Mouse (Mus musculus): ENCODE results near the gene Eif3i. TPM values are rescaled to one million over a fixed set of nuclear protein-coding genes. Genes with fewer than 3 reads are reported as not detected.

The Eif3i gene
- total and polyA plus RNA-seq, 2 experiments from 2014 or later: 213 to 282 TPM

GRCm38 (mm10) chr4:129584370-129584769, 16.1 kb downstream of the Eif3i start:
- no peak overlapping the region for H3K9ac ChIP-seq (replicated peaks; ENCODE audit: low read length, poor library complexity, severe bottlenecking)
- no peak for TF ChIP-seq CTCF (IDR thresholded peaks at IDR 0.05)
- H3K9me3 ChIP-seq (ENCODE audit: low read length): no peaks in the 10 kb centered on the region
- H3K4me2 ChIP-seq (ENCODE audit: low read depth, low read length, poor library complexity, severe bottlenecking): peak overlapping the region; percentile 54; the same call in 1 of the 2 replicates
- DNase-seq (ENCODE audit: low spot score) (no peak), ATAC-seq (ENCODE audit: low FRiP score) (no peak)
- no peak overlapping the region for H3K27ac ChIP-seq (ENCODE audit: low read depth, low read length)
- H3K4me3 ChIP-seq (ENCODE audit: low read depth, low read length): no peak overlapping the region
- WGBS: 90% methylated on average over 1 of the region's 1 CpGs
- no peaks in the 10 kb centered on the region for H3K36me3 ChIP-seq (ENCODE audit: insufficient read depth, low read length)
- H3K27me3 ChIP-seq (ENCODE audit: insufficient read depth, low read length): no peaks in the 10 kb centered on the region
- H3K4me1 ChIP-seq (ENCODE audit: insufficient read depth, low read length): peaks cover 4% of the 10 kb centered on the region; the same call in 1 of the 2 replicates

- H3K27ac ChIP-seq (ENCODE audit: low read depth, low read length): no peak overlapping the region
- H3K9me3 ChIP-seq (ENCODE audit: low read length): no peaks in the 10 kb centered on the region
- ATAC-seq (ENCODE audit: low FRiP score) (no peak), DNase-seq (ENCODE audit: low spot score) (no peak)
- no peak overlapping the region for H3K4me3 ChIP-seq (ENCODE audit: low read depth, low read length)
- H3K4me2 ChIP-seq (ENCODE audit: low read depth, low read length, poor library complexity, severe bottlenecking): no peak overlapping the region
- peaks cover 4% of the 10 kb centered on the region; the same call in 1 of the 2 replicates for H3K4me1 ChIP-seq (ENCODE audit: insufficient read depth, low read length)
- WGBS: 76% methylated on average over 1 of the region's 1 CpGs
- H3K27me3 ChIP-seq (ENCODE audit: insufficient read depth, low read length): no peaks in the 10 kb centered on the region; the same call in 1 of the 2 replicates
- TF ChIP-seq CTCF (IDR thresholded peaks at IDR 0.05): no peak
- H3K9ac ChIP-seq (replicated peaks; ENCODE audit: low read length, poor library complexity, severe bottlenecking): no peak overlapping the region
- no peaks in the 10 kb centered on the region for H3K36me3 ChIP-seq (ENCODE audit: insufficient read depth, low read length)
These were observed 18.2 kb downstream of the Eif3i start for GRCm38 (mm10) chr4:129582251-129582650.

- no peak overlapping the region for H3K4me2 ChIP-seq (ENCODE audit: low read depth, low read length, poor library complexity, severe bottlenecking)
- no peaks in the 10 kb centered on the region for H3K36me3 ChIP-seq (ENCODE audit: insufficient read depth, low read length)
- peak; percentile 50 for DNase-seq (ENCODE audit: low spot score)
- TF ChIP-seq CTCF (IDR thresholded peaks at IDR 0.05): no peak
- 77% methylated on average over 7 of the region's 7 CpGs for WGBS
- no peak for ATAC-seq (ENCODE audit: low FRiP score)
- no peak overlapping the region for H3K27ac ChIP-seq (ENCODE audit: low read depth, low read length)
- H3K4me3 ChIP-seq (ENCODE audit: low read depth, low read length): no peak overlapping the region
- no peaks in the 10 kb centered on the region for H3K9me3 ChIP-seq (ENCODE audit: low read length)
- H3K9ac ChIP-seq (replicated peaks; ENCODE audit: low read length, poor library complexity, severe bottlenecking): no peak overlapping the region
- peaks cover 7% of the 10 kb centered on the region; the same call in 1 of the 2 replicates for H3K4me1 ChIP-seq (ENCODE audit: insufficient read depth, low read length)
- no peaks in the 10 kb centered on the region; the same call in 1 of the 2 replicates for H3K27me3 ChIP-seq (ENCODE audit: insufficient read depth, low read length)
These were observed 20.1 kb downstream of the Eif3i start for GRCm38 (mm10) chr4:129580347-129580746.

DNA sequence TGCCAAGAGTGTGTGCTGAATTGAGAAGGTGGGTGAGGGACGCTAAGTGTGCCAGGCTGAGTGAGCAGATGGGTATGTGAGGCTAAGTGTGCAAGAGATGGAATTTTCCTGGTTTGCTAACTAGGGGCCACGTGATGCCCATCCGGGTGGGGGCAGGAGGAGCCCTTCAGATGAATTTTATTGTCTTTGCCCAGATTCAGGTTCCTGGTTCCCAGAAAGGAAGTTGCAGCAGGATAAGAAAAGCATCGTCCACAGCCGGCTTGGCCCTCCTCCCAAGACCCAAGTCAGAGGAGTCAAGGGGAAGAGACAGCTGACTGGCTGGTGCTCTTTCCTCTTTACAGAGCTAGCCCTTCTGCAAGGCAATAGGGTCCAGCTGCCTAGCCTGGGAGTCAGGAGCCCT, 22.0 kb downstream of the Eif3i start, which contains the start of gene Fam167b:
Gene Fam167b, minus strand, starts transcription at position 84 of the 400 bp plus-strand sequence.
- no peak for DNase-seq (ENCODE audit: low spot score)
- Histone ChIP-seq H3K4me3 (ENCODE audit: low read depth, low read length) (no peak within 1 kb of the TSS), H3K27me3 (ENCODE audit: insufficient read depth, low read length) (no peaks in the 10 kb centered on the region; the same call in 1 of the 2 replicates), H3K4me2 (ENCODE audit: low read depth, low read length, poor library complexity, severe bottlenecking) (no peak within 1 kb of the TSS), H3K9ac (replicated peaks; ENCODE audit: low read length, poor library complexity, severe bottlenecking) (no peak within 1 kb of the TSS), H3K4me1 (ENCODE audit: insufficient read depth, low read length) (0 out of 2 replicates have a peak, but pooled peaks cover 3% of the 10 kb centered on the region), H3K36me3 (ENCODE audit: insufficient read depth, low read length) (no peaks in the 10 kb centered on the region), H3K27ac (ENCODE audit: low read depth, low read length) (no peak within 1 kb of the TSS), H3K9me3 (ENCODE audit: low read length) (no peaks in the 10 kb centered on the region)
- no peak for TF ChIP-seq CTCF (IDR thresholded peaks at IDR 0.05)
- no peak for ATAC-seq (ENCODE audit: low FRiP score)
- WGBS: 92% methylated on average over 5 of the region's 5 CpGs

GRCm38 (mm10) chr4:129577688-129578087, 22.8 kb downstream of the Eif3i start:
- no peak overlapping the region for H3K9ac ChIP-seq (replicated peaks; ENCODE audit: low read length, poor library complexity, severe bottlenecking)
- 81% methylated on average over 7 of the region's 7 CpGs for WGBS
- no peaks in the 10 kb centered on the region for H3K9me3 ChIP-seq (ENCODE audit: low read length)
- no peak for ATAC-seq (ENCODE audit: low FRiP score)
- H3K36me3 ChIP-seq (ENCODE audit: insufficient read depth, low read length): no peaks in the 10 kb centered on the region
- no peak overlapping the region for H3K4me3 ChIP-seq (ENCODE audit: low read depth, low read length)
- H3K27me3 ChIP-seq (ENCODE audit: insufficient read depth, low read length): no peaks in the 10 kb centered on the region; the same call in 1 of the 2 replicates
- no peak overlapping the region for H3K27ac ChIP-seq (ENCODE audit: low read depth, low read length)
- no peak for TF ChIP-seq CTCF (IDR thresholded peaks at IDR 0.05)
- no peak for DNase-seq (ENCODE audit: low spot score)
- H3K4me2 ChIP-seq (ENCODE audit: low read depth, low read length, poor library complexity, severe bottlenecking): no peak overlapping the region
- H3K4me1 ChIP-seq (ENCODE audit: insufficient read depth, low read length): 0 out of 2 replicates have a peak, but pooled peaks cover 3% of the 10 kb centered on the region

- H3K4me1 ChIP-seq (ENCODE audit: insufficient read depth, low read length): 0 out of 2 replicates have a peak, but pooled peaks cover 3% of the 10 kb centered on the region
- ATAC-seq (ENCODE audit: low FRiP score): no peak
- DNase-seq (ENCODE audit: low spot score): peak; percentile 73
- H3K9me3 ChIP-seq (ENCODE audit: low read length): no peaks in the 10 kb centered on the region
- H3K4me2 ChIP-seq (ENCODE audit: low read depth, low read length, poor library complexity, severe bottlenecking): no peak overlapping the region
- no peaks in the 10 kb centered on the region for H3K36me3 ChIP-seq (ENCODE audit: insufficient read depth, low read length)
- 21% methylated on average over 21 of the region's 21 CpGs for WGBS
- H3K9ac ChIP-seq (replicated peaks; ENCODE audit: low read length, poor library complexity, severe bottlenecking): 0 out of 2 replicates have a peak overlapping the region, but pooled peaks have one; percentile 8
- no peaks in the 10 kb centered on the region; the same call in 1 of the 2 replicates for H3K27me3 ChIP-seq (ENCODE audit: insufficient read depth, low read length)
- peak; percentile 57 for TF ChIP-seq CTCF (IDR thresholded peaks at IDR 0.05)
- no peak overlapping the region for H3K4me3 ChIP-seq (ENCODE audit: low read depth, low read length)
- no peak overlapping the region for H3K27ac ChIP-seq (ENCODE audit: low read depth, low read length)
These were observed 23.5 kb downstream of the Eif3i start for GRCm38 (mm10) chr4:129576863-129577491.

All from midbrain, postnatal 0 days (tissue).